Mouse (Mus musculus): Measurements from ENCODE around the gene Ear10. TPM values are rescaled to one million over a fixed set of nuclear protein-coding genes. Genes with fewer than 3 reads are reported as not detected.
"Not testable (repeated sequence)": the region's sequence is repeated elsewhere in the genome, so short reads cannot be mapped to it uniquely, and the experiment has no call there.

The Ear10 gene
- polyA plus RNA-seq (2012; rRNA removed): not detected in 2 replicates

DNA sequence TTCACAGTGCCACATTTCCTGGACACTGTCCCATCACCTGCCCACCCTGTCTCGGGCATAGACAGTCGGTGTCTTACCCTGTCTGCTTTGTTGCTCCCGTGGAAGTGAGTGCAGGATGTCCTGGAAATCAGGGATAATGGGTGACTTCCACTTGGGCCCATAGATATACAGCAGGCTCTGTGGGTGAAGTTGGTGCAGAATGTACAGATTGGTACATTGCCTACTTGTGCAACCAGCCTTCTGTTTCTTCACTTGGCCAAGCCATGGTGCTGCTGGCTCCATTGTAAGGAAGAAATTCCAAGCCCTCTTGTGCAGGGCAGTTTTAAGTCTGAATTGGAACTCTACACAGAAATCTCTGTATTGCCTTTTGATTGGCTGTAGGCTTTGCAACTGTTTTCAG, at the start of gene Ear10:
TSS of gene Ear10 (minus strand) at position 101 of the 400 bp plus-strand sequence.
- not testable (repeated sequence) for H3K27ac ChIP-seq (ENCODE audit: insufficient read depth, low read length); H3K4me1 ChIP-seq (ENCODE audit: control insufficient read depth, insufficient read depth, low read length); H3K4me3 ChIP-seq (ENCODE audit: insufficient read depth, low read length)

DNA sequence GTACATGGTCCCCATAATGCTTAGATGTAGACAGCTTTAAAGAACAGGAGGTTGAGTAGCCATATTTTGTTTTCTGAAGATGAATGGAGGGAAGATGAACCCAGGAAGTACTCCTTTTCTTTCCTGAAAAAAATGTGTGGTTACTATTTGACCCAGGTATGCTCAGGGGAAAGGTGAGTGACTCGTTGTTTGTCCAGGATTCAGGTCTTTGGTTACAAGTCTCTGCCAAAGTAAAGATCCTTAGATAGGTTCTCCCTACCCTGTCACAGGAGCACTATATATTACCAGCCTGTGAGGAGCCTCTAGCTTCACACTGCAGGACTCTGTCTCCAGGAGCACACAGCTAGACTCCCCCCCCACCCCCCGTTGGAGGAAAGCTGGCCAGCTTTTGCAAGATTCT, 33.4 kb upstream of the Ear10 start, which contains the start of gene Ang5:
TSS of gene Ang5 (plus strand) at position 301 of the 400 bp plus-strand sequence.
- not testable (repeated sequence) for H3K4me3 ChIP-seq (ENCODE audit: insufficient read depth, low read length); H3K27ac ChIP-seq (ENCODE audit: insufficient read depth, low read length); H3K4me1 ChIP-seq (ENCODE audit: control insufficient read depth, insufficient read depth, low read length)

DNA sequence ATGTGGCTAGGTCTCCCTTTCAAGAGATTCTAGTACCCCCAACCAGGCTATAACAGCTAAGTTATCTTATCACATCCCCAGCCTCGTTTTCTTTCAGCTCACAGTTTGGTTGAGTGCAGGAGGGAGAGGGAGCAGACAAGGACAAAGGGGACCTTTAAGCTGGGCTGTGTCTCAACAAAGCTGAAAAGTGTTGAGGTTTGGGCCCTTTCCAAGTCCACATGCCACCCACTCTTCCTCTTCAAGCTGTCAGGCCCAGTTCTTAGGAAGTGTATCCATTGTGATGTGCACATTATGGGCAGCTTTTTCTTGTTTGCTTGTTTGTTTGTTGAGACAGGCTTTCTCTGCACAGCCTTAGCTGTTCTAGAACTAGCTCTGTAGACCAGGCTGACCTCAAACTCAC, 31.7 kb upstream of the Ear10 start:
- not testable (repeated sequence) for H3K27ac ChIP-seq (ENCODE audit: insufficient read depth, low read length); H3K4me3 ChIP-seq (ENCODE audit: insufficient read depth, low read length); H3K4me1 ChIP-seq (ENCODE audit: control insufficient read depth, insufficient read depth, low read length)

DNA sequence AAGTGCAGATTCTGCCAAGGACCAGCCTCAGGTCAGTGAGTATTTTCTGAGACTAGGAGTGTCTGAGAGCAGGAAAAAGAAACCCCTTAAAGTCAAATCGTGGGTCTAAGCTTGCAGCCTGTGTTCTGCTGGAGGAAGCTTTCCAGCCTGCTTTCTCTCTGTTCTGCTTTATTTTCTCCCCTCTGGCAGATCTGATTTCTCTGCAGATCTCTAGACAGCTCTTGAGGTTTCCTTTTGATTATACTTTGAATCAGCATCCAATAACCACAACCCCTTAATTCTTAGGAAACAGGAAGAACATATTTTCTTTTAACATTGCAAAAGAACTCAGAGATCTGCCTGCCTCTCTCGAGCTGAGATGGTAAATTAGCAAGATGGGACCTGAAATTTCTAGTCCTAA, 30.0 kb upstream of the Ear10 start:
- not testable (repeated sequence) for H3K27ac ChIP-seq (ENCODE audit: insufficient read depth, low read length); H3K4me3 ChIP-seq (ENCODE audit: insufficient read depth, low read length); H3K4me1 ChIP-seq (ENCODE audit: control insufficient read depth, insufficient read depth, low read length)

DNA sequence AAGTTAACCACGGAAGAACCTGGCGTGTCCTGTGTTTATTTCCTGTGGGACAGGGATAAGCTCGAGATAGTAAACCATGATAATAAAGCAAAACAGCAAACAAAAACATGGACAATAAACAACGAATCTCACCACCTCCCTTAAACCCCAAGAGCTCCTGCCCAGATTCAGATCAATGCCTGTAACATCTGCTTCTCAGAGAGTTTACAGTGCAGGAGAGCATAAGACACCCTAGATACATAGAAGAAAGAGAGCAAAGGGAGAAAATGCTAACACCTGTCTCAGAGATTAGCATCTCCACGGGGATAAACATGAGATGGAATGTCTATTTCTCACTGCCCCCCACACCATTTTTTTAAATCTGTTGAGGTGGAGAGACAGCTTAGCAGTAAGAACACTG, 10.0 kb upstream of the Ear10 start:
- not testable (repeated sequence) for H3K4me1 ChIP-seq (ENCODE audit: control insufficient read depth, insufficient read depth, low read length); H3K27ac ChIP-seq (ENCODE audit: insufficient read depth, low read length); H3K4me3 ChIP-seq (ENCODE audit: insufficient read depth, low read length)

DNA sequence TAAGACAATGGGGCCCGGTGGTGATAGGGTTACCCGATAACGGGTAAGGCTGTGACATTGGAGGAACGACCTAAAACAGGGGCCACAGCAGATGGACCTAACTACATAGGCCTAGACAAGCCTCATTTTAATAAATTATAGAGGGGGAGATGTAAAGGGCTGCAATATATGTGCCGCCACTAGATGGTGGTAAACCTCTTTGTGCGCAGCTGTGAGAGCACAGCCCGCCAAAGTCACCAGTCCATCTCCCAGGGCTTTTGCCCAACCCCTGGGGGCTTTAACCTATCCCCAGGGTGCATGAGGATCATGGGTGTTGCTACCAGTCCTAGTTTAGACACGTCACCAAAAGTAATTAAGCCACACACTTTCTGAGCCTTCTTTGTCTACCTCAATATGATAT, 9.6 kb upstream of the Ear10 start:
- not testable (repeated sequence) for H3K4me3 ChIP-seq (ENCODE audit: insufficient read depth, low read length); H3K27ac ChIP-seq (ENCODE audit: insufficient read depth, low read length); H3K4me1 ChIP-seq (ENCODE audit: control insufficient read depth, insufficient read depth, low read length)
- TF ChIP-seq CTCF (IDR thresholded peaks at IDR 0.05; ENCODE audit: extremely low read depth, insufficient read depth, low read length): peak; percentile 40

DNA sequence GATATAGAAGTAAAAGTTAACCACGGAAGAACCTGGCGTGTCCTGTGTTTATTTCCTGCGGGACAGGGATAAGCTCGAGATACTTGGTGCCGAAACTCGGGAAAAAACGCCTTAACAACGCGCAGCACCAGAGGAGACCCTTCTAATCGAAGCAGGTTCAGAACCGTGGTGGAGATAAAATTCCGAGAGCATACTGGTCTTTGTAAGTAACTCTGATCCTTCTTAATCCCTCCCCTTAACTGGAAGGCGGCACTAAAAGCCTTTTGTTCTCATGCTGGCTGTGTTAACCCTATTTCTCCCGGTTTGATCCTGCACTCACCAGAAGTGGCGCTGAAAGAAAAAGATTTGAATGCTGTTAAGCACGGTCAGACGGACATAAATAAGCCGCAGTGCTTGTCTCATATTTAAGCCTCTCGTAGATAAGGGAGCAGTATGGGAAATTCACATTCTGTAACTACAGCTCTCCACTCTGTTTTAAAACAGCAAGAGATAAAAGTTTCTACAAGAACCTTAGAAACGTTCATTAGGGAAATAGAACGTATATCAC, 2.1 kb upstream of the Ear10 start:
- H3K4me1 ChIP-seq (ENCODE audit: control insufficient read depth, insufficient read depth, low read length); H3K27ac ChIP-seq (ENCODE audit: insufficient read depth, low read length): not testable (repeated sequence)
- H3K4me3 ChIP-seq (ENCODE audit: insufficient read depth, low read length): peak overlapping the region; percentile 42

DNA sequence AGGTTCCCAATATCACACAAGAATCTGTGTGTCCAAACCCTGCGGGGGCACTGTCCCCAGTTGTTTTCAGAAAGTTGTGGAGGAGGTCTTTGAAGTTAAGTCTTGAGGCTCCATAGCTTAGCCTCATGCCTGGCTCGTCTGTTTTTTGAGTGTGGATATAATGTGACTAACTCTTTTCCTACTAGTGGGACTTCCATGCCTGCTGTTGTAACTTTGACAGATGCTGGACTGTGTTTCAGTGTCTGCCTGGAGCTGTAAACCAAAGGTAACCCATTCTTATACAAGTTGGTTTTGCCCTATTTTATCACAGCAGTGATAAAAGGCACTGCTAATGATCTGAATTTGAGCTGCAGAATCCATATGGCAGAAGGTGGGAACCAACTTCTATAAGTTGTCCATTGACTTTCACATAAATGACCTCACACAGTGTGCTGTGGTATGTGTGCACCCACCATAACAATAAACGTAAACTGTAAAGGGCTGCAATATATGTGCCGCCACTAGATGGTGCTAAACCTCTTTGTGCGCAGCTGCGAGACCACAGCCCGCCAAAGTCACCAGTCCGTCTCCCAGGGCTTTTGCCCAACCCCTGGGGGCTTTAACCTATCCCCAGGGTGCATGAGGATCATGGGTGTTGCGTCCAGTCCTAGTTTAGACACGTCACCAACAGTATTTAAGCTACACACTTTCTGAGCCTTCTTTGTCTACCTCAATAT, 1.5 kb upstream of the Ear10 start, which contains the start of gene Gm8113:
TSS of gene Gm8113 (plus strand) at position 703 of the 716 bp plus-strand sequence.
- TF ChIP-seq CTCF (IDR thresholded peaks at IDR 0.05; ENCODE audit: extremely low read depth, insufficient read depth, low read length): peak; percentile 61
- not testable (repeated sequence) for H3K4me1 ChIP-seq (ENCODE audit: control insufficient read depth, insufficient read depth, low read length); H3K27ac ChIP-seq (ENCODE audit: insufficient read depth, low read length)
- peak within 1 kb of the TSS; percentile 42 for H3K4me3 ChIP-seq (ENCODE audit: insufficient read depth, low read length)

DNA sequence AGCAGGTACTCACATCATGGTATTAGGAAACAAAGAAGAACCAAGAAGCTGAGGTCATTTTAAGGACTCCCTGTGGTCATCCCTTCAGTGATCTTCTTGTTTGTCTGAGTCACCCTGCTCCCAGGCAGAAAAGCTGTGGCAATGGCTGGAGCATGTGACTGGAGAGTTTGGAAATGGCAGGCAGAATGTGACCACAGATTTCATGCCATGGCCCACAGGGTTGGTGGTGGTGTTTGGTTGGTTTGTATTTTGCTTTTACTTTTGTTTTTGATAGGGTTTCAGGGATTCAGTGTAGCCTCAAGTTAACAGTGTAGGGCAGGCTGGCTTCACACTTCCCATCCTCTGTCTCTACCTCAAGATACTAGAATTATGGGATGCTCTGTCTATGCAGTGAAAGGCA, 5.1 kb downstream of the Ear10 start:
- not testable (repeated sequence) for H3K4me3 ChIP-seq (ENCODE audit: insufficient read depth, low read length); H3K27ac ChIP-seq (ENCODE audit: insufficient read depth, low read length); H3K4me1 ChIP-seq (ENCODE audit: control insufficient read depth, insufficient read depth, low read length)

DNA sequence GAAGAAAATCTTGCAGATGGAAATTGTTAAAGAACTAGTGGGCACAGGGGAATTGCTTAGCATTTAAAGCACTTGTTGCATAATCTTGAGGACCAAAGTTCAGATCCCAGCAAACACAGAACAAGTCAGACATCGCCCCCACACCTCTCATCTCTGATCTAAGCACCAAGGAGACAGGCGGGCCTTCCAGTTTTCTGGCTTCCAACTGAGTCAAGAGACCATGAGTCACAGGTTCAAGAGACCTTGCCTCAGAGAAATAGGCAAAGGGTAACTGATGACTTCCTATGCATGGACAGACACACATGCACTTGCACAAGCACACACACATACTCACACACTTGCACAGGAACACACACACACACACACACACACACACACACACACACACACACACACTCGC, 24.8 kb downstream of the Ear10 start:
- not testable (repeated sequence) for H3K27ac ChIP-seq (ENCODE audit: insufficient read depth, low read length); H3K4me3 ChIP-seq (ENCODE audit: insufficient read depth, low read length); H3K4me1 ChIP-seq (ENCODE audit: control insufficient read depth, insufficient read depth, low read length)

DNA sequence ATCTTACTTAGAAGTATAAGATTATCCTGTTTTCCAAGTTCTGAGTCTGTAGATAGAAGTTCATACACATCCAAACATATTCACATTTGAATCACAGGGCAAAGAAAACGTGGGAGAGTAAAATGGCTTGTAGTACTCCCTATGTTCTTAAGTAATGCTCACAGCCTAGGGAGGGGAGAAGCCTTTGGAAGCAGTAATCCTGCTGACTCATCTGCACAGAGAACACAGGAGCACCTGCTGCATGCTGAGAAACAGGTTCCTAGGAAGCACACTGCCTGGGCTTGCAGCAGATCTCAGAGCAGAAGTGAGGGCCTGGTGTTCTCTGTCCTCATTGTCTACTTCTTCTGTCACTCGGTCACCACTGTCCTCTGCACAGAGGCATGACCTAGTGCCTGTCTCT, 28.0 kb downstream of the Ear10 start:
- not testable (repeated sequence) for H3K27ac ChIP-seq (ENCODE audit: insufficient read depth, low read length); H3K4me1 ChIP-seq (ENCODE audit: control insufficient read depth, insufficient read depth, low read length); H3K4me3 ChIP-seq (ENCODE audit: insufficient read depth, low read length)

DNA sequence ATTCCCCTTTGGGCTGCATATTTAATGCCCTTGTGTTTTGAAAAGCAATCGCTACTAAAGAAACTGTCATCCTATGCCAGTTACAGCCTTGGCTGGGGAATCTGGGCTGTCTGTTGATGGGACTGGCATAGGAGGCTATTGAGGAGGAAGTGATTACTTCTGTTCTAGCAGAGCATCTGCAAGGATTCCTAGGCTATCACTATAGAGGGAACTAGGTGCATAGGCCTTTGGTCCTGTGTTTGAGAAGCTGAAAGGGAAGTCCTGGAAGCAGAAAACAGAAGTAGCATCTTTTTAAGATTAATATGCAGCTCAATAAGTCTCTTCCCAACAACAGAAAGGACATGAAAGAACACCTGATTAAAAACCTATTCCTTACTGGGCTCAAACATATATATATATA, 32.1 kb downstream of the Ear10 start:
- H3K27ac ChIP-seq (ENCODE audit: insufficient read depth, low read length); H3K4me1 ChIP-seq (ENCODE audit: control insufficient read depth, insufficient read depth, low read length); H3K4me3 ChIP-seq (ENCODE audit: insufficient read depth, low read length): not testable (repeated sequence)

DNA sequence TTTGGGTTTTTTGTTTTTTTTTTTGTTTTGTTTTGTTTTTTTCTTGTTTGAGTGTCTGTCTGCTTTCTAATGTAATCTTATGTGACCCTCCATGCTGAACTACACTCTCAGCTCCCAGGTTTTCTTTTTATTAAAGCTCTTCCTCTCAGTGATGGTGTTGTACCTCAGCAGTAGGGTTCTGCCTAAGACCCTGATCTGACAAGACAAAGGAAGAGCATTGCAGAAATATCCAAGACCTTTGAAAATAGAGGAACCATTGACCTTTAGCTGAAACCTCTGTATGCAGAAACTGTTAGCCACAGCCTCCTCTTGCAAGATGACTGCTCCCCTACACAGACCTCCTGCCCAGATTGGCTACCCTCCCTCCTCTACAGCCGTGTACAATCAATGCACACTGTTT, 37.1 kb downstream of the Ear10 start:
- not testable (repeated sequence) for H3K27ac ChIP-seq (ENCODE audit: insufficient read depth, low read length); H3K4me1 ChIP-seq (ENCODE audit: control insufficient read depth, insufficient read depth, low read length)

DNA sequence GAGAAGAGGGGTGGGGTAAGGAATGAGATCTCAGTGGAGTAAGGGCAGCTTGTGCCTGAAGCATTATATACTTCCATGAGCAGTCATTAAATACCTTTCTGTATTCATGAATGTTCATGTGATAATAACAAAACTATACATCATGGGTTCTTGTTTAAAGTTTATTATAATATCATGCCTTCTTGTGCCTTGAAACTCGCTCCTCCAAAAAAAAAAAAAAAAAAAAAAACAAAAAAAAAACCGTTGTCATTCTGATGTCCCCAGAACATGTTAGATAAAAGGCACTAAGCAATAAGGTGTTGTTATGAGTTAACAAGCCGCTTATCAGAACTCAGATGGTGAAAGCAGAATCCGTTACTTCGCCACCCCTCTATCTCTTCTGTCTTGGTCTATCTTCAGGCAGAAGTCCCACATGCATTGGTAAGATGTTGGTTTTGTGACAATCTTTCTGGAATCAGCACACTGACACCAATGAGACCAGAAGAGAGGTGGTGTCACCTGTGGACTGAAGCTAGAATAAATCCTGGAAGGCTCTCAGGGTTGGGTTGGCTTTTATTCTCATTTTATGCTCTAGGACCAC, 43.3 kb downstream of the Ear10 start:
- H3K4me3 ChIP-seq (ENCODE audit: insufficient read depth, low read length); H3K4me1 ChIP-seq (ENCODE audit: control insufficient read depth, insufficient read depth, low read length); H3K27ac ChIP-seq (ENCODE audit: insufficient read depth, low read length): not testable (repeated sequence)

More for the DNA sequence above, 37.1 kb downstream of the Ear10 start:
- not testable (repeated sequence) for H3K4me3 ChIP-seq (ENCODE audit: insufficient read depth, low read length)

DNA sequence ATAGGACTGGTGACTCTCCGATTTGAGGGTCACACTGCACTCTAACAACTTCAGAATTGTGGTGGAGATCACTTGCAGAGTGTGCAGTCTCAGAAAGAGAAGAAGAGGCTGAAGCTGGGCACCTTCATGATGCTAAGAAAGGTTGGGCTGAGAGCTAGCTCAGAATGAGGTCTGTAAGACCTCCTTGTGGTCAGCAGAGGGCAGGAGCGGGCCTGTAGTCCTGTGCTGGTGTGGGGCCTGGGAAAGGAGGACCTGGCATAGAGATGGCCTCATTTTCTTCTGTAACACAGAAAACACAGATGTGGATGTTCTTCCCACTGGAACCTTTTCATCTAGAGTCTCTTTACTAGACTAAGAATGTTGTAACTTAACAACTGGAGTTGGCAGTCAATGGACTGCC, 45.6 kb downstream of the Ear10 start:
- H3K27ac ChIP-seq (ENCODE audit: insufficient read depth, low read length): not testable (repeated sequence)

DNA sequence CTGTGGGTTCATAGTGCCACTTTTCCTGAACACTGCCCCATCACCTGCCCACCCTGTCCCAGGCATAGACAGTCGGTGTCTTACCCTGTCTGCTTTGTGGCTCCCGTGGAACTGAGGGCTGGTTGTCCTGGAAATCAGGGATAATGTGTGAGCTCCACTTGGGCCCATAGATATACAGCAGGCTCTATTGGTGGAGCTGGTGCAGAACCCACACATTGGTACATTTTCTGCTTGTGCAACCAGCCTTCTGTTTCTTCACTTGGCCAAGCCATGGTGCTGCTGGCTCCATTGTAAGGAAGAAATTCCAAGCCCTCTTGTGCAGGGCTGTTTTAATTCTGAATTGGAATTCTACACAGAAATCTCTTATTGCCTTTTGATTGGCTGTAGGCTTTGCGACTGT, 47.9 kb downstream of the Ear10 start, which contains the start of gene Ear1:
TSS of gene Ear1 (minus strand) at position 101 of the 400 bp plus-strand sequence.
- H3K27ac ChIP-seq (ENCODE audit: insufficient read depth, low read length); H3K4me3 ChIP-seq (ENCODE audit: insufficient read depth, low read length); H3K4me1 ChIP-seq (ENCODE audit: control insufficient read depth, insufficient read depth, low read length): not testable (repeated sequence)

More for the DNA sequence above, 45.6 kb downstream of the Ear10 start:
- H3K4me3 ChIP-seq (ENCODE audit: insufficient read depth, low read length); H3K4me1 ChIP-seq (ENCODE audit: control insufficient read depth, insufficient read depth, low read length): not testable (repeated sequence)
